Mouse (Mus musculus): ENCODE results near the gene Rgs19. TPM values are rescaled to one million over a fixed set of nuclear protein-coding genes. Genes with fewer than 3 reads are reported as not detected.
A peak's percentile ranks its signal among the peaks of the same experiment; 100 is the strongest.

The Rgs19 gene
- total RNA-seq, 2 experiments from 2014 or later = 41.8 to 43.4 TPM

DNA sequence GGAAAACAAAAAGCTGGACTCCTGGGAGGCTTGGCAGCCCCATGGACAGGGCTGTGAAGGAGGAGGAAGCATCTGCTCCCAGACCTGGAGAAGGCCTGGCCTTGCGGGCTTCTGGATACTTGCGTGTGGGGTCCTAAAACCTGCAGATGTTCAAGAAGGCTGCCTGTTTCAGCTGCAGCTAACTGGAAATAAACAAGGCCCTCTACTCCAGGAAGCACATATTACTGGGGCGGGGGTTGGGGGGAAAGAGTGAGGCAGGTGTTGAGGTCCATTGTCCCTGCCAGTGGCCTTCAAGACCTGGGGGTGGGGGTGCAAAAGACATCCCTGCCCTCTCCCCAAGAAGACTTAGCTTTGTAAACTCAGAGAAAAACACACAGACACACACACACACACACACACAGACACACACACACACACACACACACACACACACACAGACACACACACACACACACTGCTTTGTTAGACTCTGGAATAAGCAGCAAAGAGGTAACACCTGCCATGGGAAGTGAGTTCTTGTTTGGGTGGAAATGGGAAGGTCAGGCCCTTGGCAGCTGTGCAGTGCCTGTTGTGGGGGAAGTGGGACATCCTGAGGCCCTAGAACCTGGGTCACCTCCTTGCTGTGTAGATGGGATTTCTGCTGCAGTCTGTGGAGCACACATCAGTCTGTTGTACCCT is 31.0 kb downstream of the Rgs19 start:
- Histone ChIP-seq H3K27ac (peak overlapping the region; percentile 55; the same call in 1 of the 2 replicates), H3K4me3 (no peak overlapping the region)
- TF ChIP-seq CTCF (conservative IDR thresholded peaks at IDR 0.05) = no peak
- DNase-seq (ENCODE audit: low spot score in 2 of 2) = no peak

DNA sequence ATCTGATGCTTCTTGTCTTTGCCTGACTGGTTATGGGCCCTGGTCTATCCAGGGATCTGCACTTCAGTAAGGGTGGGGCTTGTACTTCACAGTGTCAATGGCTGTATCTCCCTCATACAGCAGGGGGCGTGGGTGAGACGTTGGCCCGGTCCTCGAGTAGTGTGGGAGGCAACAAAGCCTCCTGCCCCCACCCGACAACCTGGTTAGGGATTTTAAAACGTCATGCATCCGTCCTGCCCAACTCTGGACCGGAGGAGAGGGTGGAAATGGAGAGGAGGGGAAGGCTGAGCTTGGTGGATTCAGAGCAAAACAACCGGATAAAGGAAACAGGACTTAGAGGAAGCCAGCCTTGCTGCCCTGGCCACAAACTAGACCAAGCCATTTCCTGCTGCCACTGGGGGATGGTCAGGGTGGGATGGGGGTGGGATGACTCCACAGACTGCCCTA is 34.1 kb downstream of the Rgs19 start:
- peak; percentile 84 for TF ChIP-seq CTCF (conservative IDR thresholded peaks at IDR 0.05)
- DNase-seq (ENCODE audit: low spot score in 2 of 2) = peak; percentile 84 to 91
- Histone ChIP-seq H3K27ac (peak overlapping the region; percentile 77), H3K4me3 (no peak overlapping the region)

DNA sequence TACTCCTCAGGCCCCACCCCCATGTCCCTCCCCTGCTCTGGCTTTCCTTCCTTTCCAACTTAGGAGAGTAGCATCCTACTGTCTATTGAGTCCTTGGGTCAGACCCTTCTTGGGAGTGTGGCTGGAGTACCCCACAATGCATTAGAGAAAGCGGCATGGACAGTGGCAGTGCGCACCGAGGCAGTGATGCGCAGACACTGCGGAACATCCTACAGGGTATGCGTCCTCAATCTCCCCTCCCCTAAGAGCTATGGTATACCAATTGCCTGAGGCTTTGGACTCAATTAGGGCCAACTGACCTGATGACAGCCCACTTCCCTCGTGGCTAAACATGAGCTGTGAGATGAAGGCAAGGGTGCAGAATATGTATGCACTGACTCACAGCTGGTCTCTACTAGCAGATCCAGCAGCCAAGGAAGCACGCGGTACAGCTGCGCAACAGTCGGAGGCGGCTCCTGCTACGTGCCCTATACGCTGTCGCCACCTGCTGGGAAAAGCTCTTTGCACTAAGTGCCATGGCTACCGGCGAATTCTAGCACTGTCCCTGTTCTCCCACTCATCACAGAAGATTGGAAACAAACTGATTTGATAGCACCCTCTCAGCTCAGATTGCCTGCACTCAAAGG is 34.7 kb downstream of the Rgs19 start:
- DNase-seq (ENCODE audit: low spot score in 2 of 2) = peak; percentile 59 to 60
- Histone ChIP-seq H3K4me3 (no peak overlapping the region), H3K27ac (peak overlapping the region; percentile 77)
- no peak for TF ChIP-seq CTCF (conservative IDR thresholded peaks at IDR 0.05)

DNA sequence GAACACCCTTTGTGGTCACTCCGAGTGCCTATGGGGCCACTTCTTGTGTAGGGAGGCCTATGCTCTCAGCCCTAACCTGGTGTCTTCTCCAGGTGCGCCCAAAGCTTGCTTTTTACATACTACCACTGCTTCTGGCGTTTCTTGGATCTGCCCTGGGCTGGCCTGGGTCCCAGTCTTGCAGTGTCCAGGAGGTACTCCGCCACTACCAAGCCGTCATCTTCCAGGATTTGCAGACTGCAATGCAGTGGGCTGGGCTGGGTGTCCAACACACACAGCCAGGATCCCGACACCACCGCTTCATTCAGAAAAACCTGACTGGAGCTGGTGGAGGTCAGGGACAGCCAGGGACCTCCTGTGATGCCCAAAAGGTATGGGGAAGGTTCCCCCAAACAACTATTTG is 35.2 kb downstream of the Rgs19 start:
- no peak for TF ChIP-seq CTCF (conservative IDR thresholded peaks at IDR 0.05)
- H3K4me3 ChIP-seq = no peak overlapping the region
- peak overlapping the region; percentile 77 for H3K27ac ChIP-seq
- no peak for DNase-seq (ENCODE audit: low spot score in 2 of 2)

DNA sequence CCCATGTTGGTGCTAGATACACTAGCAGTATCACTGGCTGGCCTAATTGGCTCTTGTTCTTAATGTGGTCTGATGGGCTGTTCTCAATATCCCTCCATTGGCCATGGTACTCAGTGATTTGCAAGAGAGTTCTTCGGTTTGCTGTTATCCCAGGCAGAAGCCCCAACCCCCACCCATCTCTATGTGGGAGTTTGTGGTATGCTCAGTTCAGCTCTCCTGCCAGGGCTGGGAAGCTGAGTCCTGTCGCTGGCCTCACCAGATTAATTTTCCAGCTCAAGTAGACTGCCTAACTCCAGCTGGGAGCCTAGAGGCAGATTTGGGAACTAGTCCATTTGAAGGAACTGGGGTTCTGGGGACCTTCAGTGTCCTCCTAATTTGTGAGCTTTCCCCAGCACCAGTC is 36.3 kb downstream of the Rgs19 start:
- no peak; the same call in 1 of the 2 replicates for TF ChIP-seq CTCF (conservative IDR thresholded peaks at IDR 0.05)
- peak in 1 of 2 experiments; percentile 46 for DNase-seq (ENCODE audit: low spot score in 2 of 2)
- no peak overlapping the region for H3K4me3 ChIP-seq
- peak overlapping the region; percentile 77; the same call in 1 of the 2 replicates for H3K27ac ChIP-seq

GRCm38 (mm10) chr2:181656734-181657133 is 37.0 kb downstream of the Rgs19 start, which contains the start of gene Gm29797:
TSS of gene Gm29797 (plus strand) at chr2:181657034.
- H3K4me3 ChIP-seq = no peak within 1 kb of the TSS
- peak within 1 kb of the TSS; percentile 77; the same call in 1 of the 2 replicates for H3K27ac ChIP-seq
- no peak for TF ChIP-seq CTCF (conservative IDR thresholded peaks at IDR 0.05)
- DNase-seq (ENCODE audit: low spot score in 2 of 2) = no peak

- H3K27ac ChIP-seq = no peak overlapping the region
- TF ChIP-seq CTCF (conservative IDR thresholded peaks at IDR 0.05) = no peak
- H3K4me3 ChIP-seq = no peak overlapping the region
- no peak for DNase-seq (ENCODE audit: low spot score in 2 of 2)
Measured at GRCm38 (mm10) chr2:181653523-181653922, 40.3 kb downstream of the Rgs19 start.

GRCm38 (mm10) chr2:181653065-181653464 is 40.7 kb downstream of the Rgs19 start:
- TF ChIP-seq CTCF (conservative IDR thresholded peaks at IDR 0.05) = no peak
- Histone ChIP-seq H3K27ac (no peak overlapping the region), H3K4me3 (no peak overlapping the region)
- no peak for DNase-seq (ENCODE audit: low spot score in 2 of 2)

- no peak for TF ChIP-seq CTCF (conservative IDR thresholded peaks at IDR 0.05)
- no peak overlapping the region for H3K4me3 ChIP-seq
- DNase-seq (ENCODE audit: low spot score in 2 of 2) = no peak
- peak overlapping the region; percentile 29; the same call in 1 of the 2 replicates for H3K27ac ChIP-seq
Measured at GRCm38 (mm10) chr2:181648926-181649325, 44.9 kb downstream of the Rgs19 start.

DNA sequence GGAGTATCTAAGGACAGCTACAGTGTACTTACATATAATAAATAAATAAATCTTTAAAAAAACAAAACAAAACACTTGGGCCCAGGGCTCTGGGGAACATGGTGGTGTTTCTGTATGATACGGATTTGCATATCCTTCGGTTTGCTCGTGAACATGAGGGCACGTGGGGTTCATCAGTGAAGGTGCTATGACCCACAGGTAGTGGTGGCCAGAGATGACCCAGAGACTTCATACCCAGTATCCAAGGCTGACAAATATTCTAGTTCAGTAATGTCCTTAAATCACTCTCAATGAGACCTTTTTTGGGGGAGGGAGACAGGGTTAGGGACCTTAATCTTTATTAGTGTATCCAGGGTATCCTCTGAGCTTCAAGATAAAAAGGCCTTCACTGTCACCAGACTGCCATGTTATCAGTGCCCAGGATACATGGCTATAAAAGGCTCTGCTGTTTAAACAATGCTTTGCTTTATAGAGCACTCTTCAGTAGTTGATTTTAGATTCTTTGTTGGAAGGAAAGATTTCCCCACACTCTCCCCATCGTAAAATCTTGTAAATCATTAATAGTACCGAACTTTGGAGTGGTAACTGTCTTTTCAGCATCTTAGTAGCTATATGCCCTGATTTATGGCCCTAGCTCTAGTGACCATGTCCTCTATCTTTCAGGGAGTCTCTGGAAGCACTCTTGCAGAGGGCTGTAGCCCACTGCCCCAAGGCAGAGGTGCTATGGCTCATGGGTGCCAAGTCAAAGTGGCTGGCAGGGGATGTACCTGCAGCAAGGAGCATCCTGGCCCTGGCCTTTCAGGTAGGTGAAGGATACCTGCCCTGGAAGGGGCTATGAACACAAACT is 46.9 kb downstream of the Rgs19 start:
- no peak for DNase-seq (ENCODE audit: low spot score in 2 of 2)
- no peak overlapping the region for H3K27ac ChIP-seq
- no peak overlapping the region for H3K4me3 ChIP-seq
- no peak for TF ChIP-seq CTCF (conservative IDR thresholded peaks at IDR 0.05)

- no peak overlapping the region for H3K4me3 ChIP-seq
- no peak for DNase-seq (ENCODE audit: low spot score in 2 of 2)
Measured at GRCm38 (mm10) chr2:181645666-181646065, 48.1 kb downstream of the Rgs19 start.

DNA sequence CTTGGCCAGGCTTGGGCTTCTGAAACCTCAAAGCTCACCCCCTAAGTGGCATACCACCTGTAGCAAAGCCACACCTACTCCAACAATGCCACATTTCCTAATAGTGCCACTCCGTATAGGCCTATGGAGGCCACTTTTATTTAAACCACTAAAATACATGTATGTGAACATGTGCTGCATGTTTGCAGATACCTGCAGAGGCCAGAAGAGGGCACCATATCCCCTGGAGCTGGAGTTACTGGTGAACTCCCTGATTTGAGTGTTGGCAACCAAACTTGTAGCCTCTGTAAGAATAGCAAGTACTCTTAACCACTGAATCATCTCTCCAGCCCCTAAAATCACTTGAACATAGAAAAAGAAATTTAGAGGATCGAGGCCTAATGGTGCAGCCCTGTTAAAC is 49.4 kb downstream of the Rgs19 start:
- TF ChIP-seq CTCF (conservative IDR thresholded peaks at IDR 0.05) = peak; percentile 81
- Histone ChIP-seq H3K27ac (no peak overlapping the region), H3K4me3 (no peak overlapping the region)
- no peak for DNase-seq (ENCODE audit: low spot score in 2 of 2)

More at GRCm38 (mm10) chr2:181645666-181646065, 48.1 kb downstream of the Rgs19 start:
- no peak overlapping the region for H3K27ac ChIP-seq
- TF ChIP-seq CTCF (conservative IDR thresholded peaks at IDR 0.05) = no peak

Other genes with a start within 250 kb of the Rgs19 start
- gene Zbtb46, start 234.6 kb downstream of the Rgs19 start, total RNA-seq (2021) = 1 to 10 TPM; 5.8 to 8.3 TPM
- gene Abhd16b, start 200.8 kb downstream of the Rgs19 start, total RNA-seq (2021) = not detected
- gene Tpd52l2, start 196.8 kb downstream of the Rgs19 start, total RNA-seq (2021) = 10 to 100 TPM; 74.7 to 75.2 TPM
- gene Dnajc5, start 173.5 kb downstream of the Rgs19 start, total RNA-seq (2021) = 100 to 1,000 TPM; 259 to 279 TPM
- gene Uckl1, start 109.1 kb downstream of the Rgs19 start, total RNA-seq (2021) = 10 to 100 TPM; 68.2 to 73.8 TPM
- 10 to 100 TPM; 57.2 to 57.3 TPM for gene Prpf6, start 102.1 kb downstream of the Rgs19 start, total RNA-seq (2021)
- 100 to 1,000 TPM; 102 to 103 TPM for gene Zfp512b, start 101.2 kb downstream of the Rgs19 start, total RNA-seq (2021)
- gene Samd10, start 94.8 kb downstream of the Rgs19 start, total RNA-seq (2021) = 10 to 100 TPM; 11.9 to 12.2 TPM
- gene Gm29797, start 36.9 kb downstream of the Rgs19 start, total RNA-seq (2021) = 1 to 10 TPM in 1 of 2 experiments, under 1 TPM in 1; 0.83 to 1.4 TPM
- gene Sox18, start 22.3 kb downstream of the Rgs19 start, total RNA-seq (2021) = 10 to 100 TPM; 11.6 to 14.1 TPM
- gene Tcea2, start 13.7 kb downstream of the Rgs19 start, total RNA-seq (2021) = 10 to 100 TPM; 54.7 to 60.0 TPM
- not detected for gene Lkaaear1, start 4.5 kb upstream of the Rgs19 start, total RNA-seq (2021)
- 10 to 100 TPM; 44.8 to 45.0 TPM for gene Oprl1, start 21.0 kb upstream of the Rgs19 start, total RNA-seq (2021)
- gene Myt1, start 69.4 kb upstream of the Rgs19 start, total RNA-seq (2021) = 10 to 100 TPM; 32.3 to 34.0 TPM
- gene Pcmtd2, start 143.9 kb upstream of the Rgs19 start, total RNA-seq (2021) = 10 to 100 TPM; 86.2 to 87.0 TPM
- 10 to 100 TPM; 28.5 to 29.0 TPM for gene Polr3k, start 170.4 kb upstream of the Rgs19 start, total RNA-seq (2021)